Mouse (Mus musculus) lung, adult 2 months (tissue): ENCODE measurements around the gene Klhl12.

Source experiments
- CTCF ChIP-seq: fragments of 200-500 bp; IDR thresholded peaks from 2 replicates; pipeline ENCODE4 v1.5.1; 2011; ENCODE audit warnings: mild to moderate bottlenecking, low read length, control low read depth; ENCODE audit not compliant: insufficient read depth
- POLR2A ChIP-seq: fragments of 200-500 bp; IDR thresholded peaks from 2 replicates; pipeline ENCODE4 v1.6.1; 2011; ENCODE audit warnings: low read depth, mild to moderate bottlenecking, control low read depth, low read length, borderline replicate concordance; ENCODE audit errors: extremely low read depth

GRCm38 (mm10) chr1:134426289-134426688 is 29.0 kb upstream of the Klhl12 start:
- TF ChIP-seq POLR2A = no peak
- TF ChIP-seq CTCF = no peak
